Mouse (Mus musculus) erythroblast, embryonic 14.5 days (primary cell): Measurements from ENCODE around the gene Hgfac.

ENCODE experiments used
- GATA1 ChIP-seq: IDR thresholded peaks from 2 replicates; pipeline ENCODE4 v1.6.1; 2012; ENCODE audit warnings: low read length, inconsistent platforms, mixed read lengths
- TAL1 ChIP-seq: IDR thresholded peaks from 3 replicates; pipeline ENCODE4 v1.6.1; 2012; ENCODE audit warnings: low read length, inconsistent platforms, mixed read lengths

DNA sequence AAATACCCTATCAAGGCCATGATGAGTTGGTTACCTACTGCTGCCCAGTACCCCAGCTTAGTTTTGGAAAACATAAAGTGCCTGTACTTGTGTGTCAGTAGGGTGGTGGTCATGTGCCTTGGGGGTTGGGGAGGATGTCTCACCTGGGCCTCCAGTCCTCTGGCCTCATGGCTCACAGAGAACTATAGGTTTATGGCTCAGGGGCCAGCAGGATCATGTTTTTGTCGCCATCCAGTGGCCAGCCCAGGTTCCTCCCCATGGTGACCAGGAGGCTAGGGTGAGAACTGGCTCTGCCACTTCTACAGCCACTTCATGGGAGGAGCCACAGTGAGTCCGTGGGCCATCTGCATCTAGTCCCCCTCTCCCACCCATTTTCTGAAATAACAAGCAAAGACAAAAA lies 16.3 kb upstream of the Hgfac start:
- TF ChIP-seq GATA1 (no peak), TAL1 (no peak)
